Mouse (Mus musculus) lung, postnatal 0 days (tissue): ENCODE measurements around the gene Cdkn2b. TPM values are rescaled to one million over a fixed set of nuclear protein-coding genes. Genes with fewer than 3 reads are reported as not detected.

Experiments used
- ATAC-seq: fragments of 200-750 bp; cut with Nextera tagmentation; 2 replicates; pipeline ENCODE4 v1.8.0; 2017; ENCODE audit warnings: moderate library complexity
- DNase-seq: peaks from one replicate; pipeline ENCODE4 v3.0.0-alpha.2; 2016; ENCODE audit warnings: low spot score
- H3K27ac ChIP-seq: fragments of 300-500 bp; sonication (generic); 2 replicates; pipeline ENCODE4 v1.5.1; 2014; ENCODE audit warnings: antibody characterized with exemption, mild to moderate bottlenecking, low read length, mixed read lengths
- H3K27me3 ChIP-seq: fragments of 300-500 bp; sonication (generic); replicated peaks from 2 replicates; pipeline ENCODE4 v1.6.1; 2014; ENCODE audit warnings: low read length, mixed read lengths; ENCODE audit not compliant: insufficient read depth
- H3K36me3 ChIP-seq: fragments of 300-500 bp; sonication (generic); 2 replicates; pipeline ENCODE4 v1.6.1; 2014; ENCODE audit warnings: low read length, mixed read lengths; ENCODE audit not compliant: insufficient read depth
- H3K4me1 ChIP-seq: fragments of 300-500 bp; sonication (generic); 2 replicates; pipeline ENCODE4 v1.6.1; 2014; ENCODE audit warnings: antibody characterized with exemption, low read depth, low read length, mixed read lengths; ENCODE audit not compliant: insufficient read depth
- H3K4me2 ChIP-seq: fragments of 300-500 bp; sonication (generic); replicated peaks from 2 replicates; pipeline ENCODE4 v1.6.1; 2014; ENCODE audit warnings: low read depth, mild to moderate bottlenecking, low read length, moderate library complexity, mixed read lengths
- H3K4me3 ChIP-seq: fragments of 300-500 bp; sonication (generic); 2 replicates; pipeline ENCODE4 v1.5.1; 2014; ENCODE audit warnings: low read depth, low read length
- H3K9ac ChIP-seq: fragments of 300-500 bp; sonication (generic); replicated peaks from 2 replicates; pipeline ENCODE4 v1.6.1; 2014; ENCODE audit warnings: low read depth, mild to moderate bottlenecking
- H3K9me3 ChIP-seq: fragments of 300-500 bp; sonication (generic); 2 replicates; pipeline ENCODE4 v1.6.1; 2016; ENCODE audit warnings: low read length, mixed read lengths
- CTCF ChIP-seq: IDR thresholded peaks from 2 replicates; pipeline ENCODE4 v1.5.1; 2016; ENCODE audit warnings: antibody characterized with exemption, mild to moderate bottlenecking
- EP300 ChIP-seq: IDR thresholded peaks from 2 replicates; pipeline ENCODE4 v1.6.1; 2016; ENCODE audit warnings: antibody characterized with exemption, mild to moderate bottlenecking, control low read depth
- WGBS: fragments of 180-500 bp; shearing (Covaris S2); extraction: QIAGEN DNeasy Blood & Tissue Kit; methylation state at CpG from one replicate; pipeline ENCODE4 v1.1.7; 2014; 5-methylcytosine and 5-hydroxymethylcytosine counted together
- polyA plus RNA-seq: library from polyadenylated mRNA; unstranded; fragments of >200 nt; fragmentation: Nextera tagmentation; extraction: Ambion mirVana; gene quantifications from 2 replicates; pipeline ENCODE4 v1.2.1, GENCODE M21; 2015

Cdkn2b gene
- polyA plus RNA-seq, 1 experiment from 2014 or later: 108 TPM

DNA sequence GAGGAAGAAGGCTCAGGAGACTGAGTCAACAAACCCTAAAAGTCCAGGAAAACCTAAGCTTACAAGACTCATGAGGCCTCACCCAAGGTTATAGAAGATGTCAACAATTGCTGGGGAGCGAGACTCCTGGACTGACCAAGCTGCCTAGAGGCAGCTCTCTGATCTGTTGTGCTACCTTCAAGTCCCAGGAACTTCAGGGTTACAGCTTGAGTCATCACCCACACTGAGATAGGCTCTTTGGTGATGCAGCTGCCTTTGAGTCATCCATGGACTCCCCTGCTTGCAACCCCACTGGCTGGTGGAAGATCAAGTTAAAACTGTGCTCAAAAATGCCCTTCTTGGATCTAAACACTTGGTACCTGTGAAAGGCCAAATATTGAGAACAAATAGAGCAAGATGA, 53.1 kb downstream of the Cdkn2b start:
- Histone ChIP-seq H3K36me3 (no peaks in the 10 kb centered on the region), H3K27me3 (no peaks in the 10 kb centered on the region), H3K9me3 (no peaks in the 10 kb centered on the region), H3K9ac (no peak overlapping the region), H3K4me3 (no peak overlapping the region), H3K27ac (no peak overlapping the region), H3K4me1 (no peaks in the 10 kb centered on the region), H3K4me2 (no peak overlapping the region)
- ATAC-seq: no peak
- 72% methylated on average over 1 of the region's 1 CpGs for WGBS
- TF ChIP-seq EP300 (no peak), CTCF (no peak)
- DNase-seq: no peak

Other genes with a start within 250 kb of the Cdkn2b start
- gene Mtap, start 173.9 kb downstream of the Cdkn2b start, polyA plus RNA-seq: 16.1 and 17.0 TPM in 2 replicates
- gene Cdkn2a, start 16.4 kb downstream of the Cdkn2b start, polyA plus RNA-seq: not detected in 2 replicates